Mouse (Mus musculus): Measurements from ENCODE around the gene Cfap300. TPM values are rescaled to one million over a fixed set of nuclear protein-coding genes. Genes with fewer than 3 reads are reported as not detected.

Cfap300 gene
- polyA plus RNA-seq, 1 experiment from 2014 or later = 14.6 TPM

- H3K9me3 ChIP-seq (replicated peaks) = no peaks in the 10 kb centered on the region
- ATAC-seq (ENCODE audit: low FRiP score) = no peak
- no peaks in the 10 kb centered on the region for H3K27me3 ChIP-seq (replicated peaks)
- no peak overlapping the region for H3K27ac ChIP-seq (replicated peaks)
- no peaks in the 10 kb centered on the region for H3K4me1 ChIP-seq
- no peak overlapping the region for H3K4me3 ChIP-seq (replicated peaks)
- WGBS = 80% methylated on average over 2 of the region's 2 CpGs
- no peak overlapping the region for H3K4me2 ChIP-seq
- no peaks in the 10 kb centered on the region for H3K36me3 ChIP-seq
- H3K9ac ChIP-seq (replicated peaks) = no peak overlapping the region
These were observed 62.5 kb downstream of the Cfap300 start for GRCm38 (mm10) chr9:7980162-7980561.

- no peak for ATAC-seq (ENCODE audit: low FRiP score)
- no peaks in the 10 kb centered on the region for H3K9me3 ChIP-seq (replicated peaks)
- WGBS = 92% methylated on average over 11 of the region's 11 CpGs
These were observed 63.3 kb downstream of the Cfap300 start for GRCm38 (mm10) chr9:7979153-7979916.

GRCm38 (mm10) chr9:7978502-7978901 is 64.1 kb downstream of the Cfap300 start:
- Histone ChIP-seq H3K9ac (replicated peaks) (no peak overlapping the region), H3K4me2 (no peak overlapping the region), H3K36me3 (no peaks in the 10 kb centered on the region), H3K4me1 (no peaks in the 10 kb centered on the region), H3K4me3 (replicated peaks) (no peak overlapping the region), H3K27ac (replicated peaks) (no peak overlapping the region), H3K9me3 (replicated peaks) (no peaks in the 10 kb centered on the region), H3K27me3 (replicated peaks) (no peaks in the 10 kb centered on the region)
- no peak for ATAC-seq (ENCODE audit: low FRiP score)
- WGBS = 98% methylated on average over 3 of the region's 3 CpGs

More at GRCm38 (mm10) chr9:7979153-7979916, 63.3 kb downstream of the Cfap300 start:
- no peak overlapping the region for H3K27ac ChIP-seq (replicated peaks)
- no peaks in the 10 kb centered on the region for H3K4me1 ChIP-seq
- no peak overlapping the region for H3K9ac ChIP-seq (replicated peaks)
- H3K4me3 ChIP-seq (replicated peaks) = no peak overlapping the region
- no peak overlapping the region for H3K4me2 ChIP-seq
- no peaks in the 10 kb centered on the region for H3K27me3 ChIP-seq (replicated peaks)
- H3K36me3 ChIP-seq = no peaks in the 10 kb centered on the region

- Histone ChIP-seq H3K9me3 (replicated peaks) (no peaks in the 10 kb centered on the region), H3K9ac (replicated peaks) (no peak overlapping the region), H3K36me3 (no peaks in the 10 kb centered on the region), H3K27ac (replicated peaks) (no peak overlapping the region), H3K4me3 (replicated peaks) (no peak overlapping the region), H3K4me1 (no peaks in the 10 kb centered on the region), H3K27me3 (replicated peaks) (no peaks in the 10 kb centered on the region), H3K4me2 (no peak overlapping the region)
- 84% methylated on average over 5 of the region's 5 CpGs for WGBS
- ATAC-seq (ENCODE audit: low FRiP score) = no peak
These were observed 65.0 kb downstream of the Cfap300 start for GRCm38 (mm10) chr9:7977587-7977986.

GRCm38 (mm10) chr9:7971993-7972392 is 70.6 kb downstream of the Cfap300 start:
- Histone ChIP-seq H3K9ac (replicated peaks) (no peak overlapping the region), H3K36me3 (no peaks in the 10 kb centered on the region), H3K4me3 (replicated peaks) (no peak overlapping the region), H3K4me1 (no peaks in the 10 kb centered on the region), H3K27me3 (replicated peaks) (no peaks in the 10 kb centered on the region), H3K4me2 (no peak overlapping the region), H3K27ac (replicated peaks) (no peak overlapping the region), H3K9me3 (replicated peaks) (no peaks in the 10 kb centered on the region)
- WGBS = 82% methylated on average over 2 of the region's 2 CpGs
- ATAC-seq (ENCODE audit: low FRiP score) = no peak

Other genes starting within 250 kb of the Cfap300 start
- gene Birc2, start 205.8 kb downstream of the Cfap300 start, polyA plus RNA-seq (2015; fragmentation: Nextera tagmentation; extraction: Ambion mirVana) = 37.8 and 40.2 TPM in 2 replicates
- 2.2 and 6.5 TPM in 2 replicates for gene Birc3, start 169.6 kb downstream of the Cfap300 start, polyA plus RNA-seq (2015; fragmentation: Nextera tagmentation; extraction: Ambion mirVana)
- 6.8 and 12.1 TPM in 2 replicates for gene Yap1, start 38.2 kb downstream of the Cfap300 start, polyA plus RNA-seq (2015; fragmentation: Nextera tagmentation; extraction: Ambion mirVana)
- gene Cep126, start 91.5 kb upstream of the Cfap300 start, polyA plus RNA-seq (2015; fragmentation: Nextera tagmentation; extraction: Ambion mirVana) = 3.1 and 4.7 TPM in 2 replicates

All from neural tube, embryonic 15.5 days (tissue).